Mouse (Mus musculus) embryonic facial prominence, embryonic 15.5 days (tissue): ENCODE results near the gene Abcc5. TPM values are rescaled to one million over a fixed set of nuclear protein-coding genes. Genes with fewer than 3 reads are reported as not detected.
A peak's percentile ranks its signal among the peaks of the same experiment; 100 is the strongest.

Experiments
- ATAC-seq: fragments of 200-750 bp; cut with Nextera tagmentation; 2 replicates; pipeline ENCODE4 v1.8.0; 2017; ENCODE audit warnings: low read depth, moderate TSS enrichment; ENCODE audit not compliant: insufficient number of reproducible peaks, low FRiP score, low TSS enrichment
- H3K27ac ChIP-seq: fragments of 300-500 bp; sonication (generic); replicated peaks from 2 replicates; pipeline ENCODE4 v1.5.1; 2015; ENCODE audit warnings: mild to moderate bottlenecking, inconsistent platforms
- H3K27me3 ChIP-seq: fragments of 300-500 bp; sonication (generic); 2 replicates; pipeline ENCODE4 v1.6.1; 2015; ENCODE audit warnings: inconsistent platforms
- H3K36me3 ChIP-seq: fragments of 300-500 bp; sonication (generic); 2 replicates; pipeline ENCODE4 v1.6.1; 2015; ENCODE audit warnings: mild to moderate bottlenecking, inconsistent platforms
- H3K4me1 ChIP-seq: fragments of 300-500 bp; sonication (generic); 2 replicates; pipeline ENCODE4 v1.6.1; 2015; ENCODE audit warnings: inconsistent platforms
- H3K4me2 ChIP-seq: fragments of 300-500 bp; sonication (generic); replicated peaks from 2 replicates; pipeline ENCODE4 v1.6.1; 2015; ENCODE audit warnings: mild to moderate bottlenecking, inconsistent platforms
- H3K4me3 ChIP-seq: fragments of 300-500 bp; sonication (generic); replicated peaks from 2 replicates; pipeline ENCODE4 v1.5.1; 2015; ENCODE audit warnings: mild to moderate bottlenecking, inconsistent platforms
- H3K9ac ChIP-seq: fragments of 300-500 bp; sonication (generic); 2 replicates; pipeline ENCODE4 v1.6.1; 2015; ENCODE audit warnings: inconsistent platforms
- H3K9me3 ChIP-seq: fragments of 300-500 bp; sonication (generic); replicated peaks from 2 replicates; pipeline ENCODE4 v1.6.1; 2016; ENCODE audit warnings: inconsistent platforms
- WGBS: fragments of 180-500 bp; shearing (Covaris S2); methylation state at CpG from one replicate; pipeline ENCODE4 v1.1.7; 2015; 5-methylcytosine and 5-hydroxymethylcytosine counted together
- polyA plus RNA-seq: library from polyadenylated mRNA; unstranded; fragments of >200 nt; fragmentation: Nextera tagmentation; extraction: Ambion mirVana; gene quantifications from 2 replicates; pipeline ENCODE4 v1.2.1, GENCODE M21; 2015

The Abcc5 gene
- polyA plus RNA-seq, 1 experiment from 2014 or later, result 67.0 TPM

DNA sequence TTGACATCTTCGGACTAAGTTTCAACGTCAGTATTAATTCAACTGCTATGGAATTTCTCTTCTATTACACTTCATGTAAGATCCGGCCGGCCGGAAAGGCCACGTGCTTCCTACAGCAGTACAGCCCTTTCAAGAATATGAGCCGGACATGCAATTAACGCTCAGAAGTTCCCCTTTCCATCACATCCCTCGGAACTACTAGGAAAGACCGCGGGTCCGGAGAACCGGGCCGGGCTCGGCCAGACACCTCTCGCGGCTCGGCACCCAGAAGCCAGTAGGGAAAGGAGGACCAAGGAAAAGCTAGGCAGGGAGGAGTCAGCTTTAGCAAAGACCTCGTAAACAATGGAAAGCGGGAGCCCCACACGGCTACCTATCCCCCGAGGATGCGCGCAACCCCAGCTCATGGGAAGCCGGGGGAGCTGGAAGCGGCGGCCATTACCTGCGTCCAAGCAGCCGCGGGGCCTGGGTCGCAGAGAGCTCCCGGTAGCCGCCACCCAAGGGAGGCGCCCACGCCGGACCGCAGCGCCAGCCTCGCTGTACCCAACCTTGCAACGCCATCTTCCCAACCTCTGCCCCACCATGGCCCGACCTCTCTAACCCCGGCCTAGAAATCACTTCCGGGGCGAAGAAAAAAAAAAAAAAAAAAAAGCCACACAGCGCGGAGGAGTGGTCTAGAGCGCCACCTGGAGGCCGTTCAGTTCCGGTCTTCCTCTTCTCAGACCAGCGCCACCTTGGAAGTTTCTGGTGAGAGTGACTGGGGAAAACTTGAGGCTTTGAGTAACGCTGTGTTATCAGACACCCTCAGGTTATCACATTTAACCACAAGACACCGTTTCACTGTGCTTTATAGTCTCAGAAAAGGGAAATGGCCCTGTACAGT is 124.2 kb downstream of the Abcc5 start, which contains the start of gene Parl:
Gene Parl (minus strand): TSS at position 618 of the 880 bp plus-strand sequence.
- no peaks in the 10 kb centered on the region for H3K27me3 ChIP-seq
- peak within 1 kb of the TSS; percentile 74 for H3K27ac ChIP-seq
- peak within 1 kb of the TSS; percentile 78 for H3K9ac ChIP-seq
- no peaks in the 10 kb centered on the region for H3K9me3 ChIP-seq
- under 1% methylated on average over 52 of the region's 52 CpGs for WGBS
- H3K4me2 ChIP-seq, result peak within 1 kb of the TSS; percentile 69
- peaks cover 4% of the 10 kb centered on the region for H3K36me3 ChIP-seq
- peak within 1 kb of the TSS; percentile 93 for H3K4me3 ChIP-seq
- peak; percentile 83 for ATAC-seq
- peaks cover 20% of the 10 kb centered on the region for H3K4me1 ChIP-seq

DNA sequence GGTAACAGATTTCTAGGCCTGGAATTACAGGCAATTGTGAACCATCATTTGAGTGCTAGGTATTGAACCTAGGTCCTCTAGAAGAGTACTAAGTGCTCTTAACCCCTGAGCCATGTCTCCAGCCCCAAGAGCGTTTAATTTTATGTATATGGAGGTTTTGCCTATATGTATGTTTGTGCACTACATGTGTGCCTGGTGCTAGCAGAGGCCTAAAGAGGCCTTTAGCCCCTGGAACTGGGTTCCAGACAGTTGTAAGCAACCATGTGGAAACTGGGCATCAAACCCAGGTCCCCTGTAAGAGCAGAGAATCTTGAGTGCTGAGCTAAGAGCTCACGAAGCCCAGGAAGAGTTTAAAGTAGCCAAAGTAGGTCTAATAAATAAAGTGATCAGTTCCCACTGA is 126.1 kb downstream of the Abcc5 start:
- H3K9ac ChIP-seq, result no peak overlapping the region
- no peak overlapping the region for H3K4me3 ChIP-seq
- no peak for ATAC-seq
- WGBS, result 92% methylated on average over 2 of the region's 2 CpGs
- no peak overlapping the region for H3K4me2 ChIP-seq
- H3K36me3 ChIP-seq, result peaks cover 19% of the 10 kb centered on the region
- H3K9me3 ChIP-seq, result no peaks in the 10 kb centered on the region
- H3K27ac ChIP-seq, result no peak overlapping the region
- H3K4me1 ChIP-seq, result peaks cover 20% of the 10 kb centered on the region
- no peaks in the 10 kb centered on the region for H3K27me3 ChIP-seq

Other genes with a start within 250 kb of the Abcc5 start
- gene Map6d1, start 185.0 kb downstream of the Abcc5 start, polyA plus RNA-seq, result 0.77 and 1.1 TPM in 2 replicates
- gene Parl, start 124.0 kb downstream of the Abcc5 start, polyA plus RNA-seq, result 92.6 and 94.9 TPM in 2 replicates
- gene Cyp2ab1, start 101.0 kb downstream of the Abcc5 start, polyA plus RNA-seq, result 0.08 and 0.13 TPM in 2 replicates
- 92.9 and 95.2 TPM in 2 replicates for gene Eif2b5, start 72.4 kb upstream of the Abcc5 start, polyA plus RNA-seq
- gene Dvl3, start 90.6 kb upstream of the Abcc5 start, polyA plus RNA-seq, result 26.0 and 31.0 TPM in 2 replicates
- gene Ap2m1, start 109.1 kb upstream of the Abcc5 start, polyA plus RNA-seq, result 562 and 584 TPM in 2 replicates
- gene Abcf3, start 122.2 kb upstream of the Abcc5 start, polyA plus RNA-seq, result 65.0 and 70.2 TPM in 2 replicates
- 2.4 and 4.9 TPM in 2 replicates for gene Vwa5b2, start 163.1 kb upstream of the Abcc5 start, polyA plus RNA-seq
- 29.2 and 31.3 TPM in 2 replicates for gene Eef1akmt4, start 185.2 kb upstream of the Abcc5 start, polyA plus RNA-seq
- gene Gm49333, start 185.2 kb upstream of the Abcc5 start, polyA plus RNA-seq, result not detected in 2 replicates
- gene Alg3, start 185.3 kb upstream of the Abcc5 start, polyA plus RNA-seq, result 36.3 and 39.4 TPM in 2 replicates
- gene Camk2n2, start 194.9 kb upstream of the Abcc5 start, polyA plus RNA-seq, result 1.7 and 1.9 TPM in 2 replicates
- 7.3 and 8.2 TPM in 2 replicates for gene Ece2, start 203.4 kb upstream of the Abcc5 start, polyA plus RNA-seq
- 293 and 297 TPM in 2 replicates for gene Psmd2, start 225.3 kb upstream of the Abcc5 start, polyA plus RNA-seq
- gene Eif4g1, start 241.9 kb upstream of the Abcc5 start, polyA plus RNA-seq, result 177 and 188 TPM in 2 replicates